Mouse (Mus musculus) heart, embryonic 12.5 days (tissue): ENCODE results near the gene Olfr263. TPM values are rescaled to one million over a fixed set of nuclear protein-coding genes. Genes with fewer than 3 reads are reported as not detected.
"Not testable (repeated sequence)": the region's sequence is repeated elsewhere in the genome, so short reads cannot be mapped to it uniquely, and the experiment has no call there.

Experiments
- ATAC-seq: fragments of 200-750 bp; cut with Nextera tagmentation; 2 replicates; pipeline ENCODE4 v1.8.0; 2017; ENCODE audit warnings: moderate TSS enrichment, moderate library complexity; ENCODE audit not compliant: insufficient number of reproducible peaks, low FRiP score
- H3K27ac ChIP-seq: fragments of 300-500 bp; sonication (generic); 2 replicates; pipeline ENCODE4 v1.5.1; 2016; ENCODE audit warnings: mild to moderate bottlenecking, moderate library complexity; ENCODE audit not compliant: poor library complexity, severe bottlenecking
- H3K27me3 ChIP-seq: fragments of 300-500 bp; sonication (generic); replicated peaks from 2 replicates; pipeline ENCODE4 v1.6.1; 2016; ENCODE audit warnings: mild to moderate bottlenecking, moderate library complexity
- H3K36me3 ChIP-seq: fragments of 300-500 bp; sonication (generic); 2 replicates; pipeline ENCODE4 v1.6.1; 2016; ENCODE audit warnings: mild to moderate bottlenecking, moderate library complexity
- H3K4me1 ChIP-seq: fragments of 300-500 bp; sonication (generic); replicated peaks from 2 replicates; pipeline ENCODE4 v1.6.1; 2016; ENCODE audit warnings: mild to moderate bottlenecking
- H3K4me2 ChIP-seq: fragments of 300-500 bp; sonication (generic); 2 replicates; pipeline ENCODE4 v1.6.1; 2016; ENCODE audit warnings: mild to moderate bottlenecking, moderate library complexity
- H3K4me3 ChIP-seq: fragments of 300-500 bp; sonication (generic); 2 replicates; pipeline ENCODE4 v1.5.1; 2016; ENCODE audit warnings: mild to moderate bottlenecking
- H3K9ac ChIP-seq: fragments of 300-500 bp; sonication (generic); 2 replicates; pipeline ENCODE4 v1.6.1; 2016; ENCODE audit warnings: mild to moderate bottlenecking, moderate library complexity
- H3K9me3 ChIP-seq: fragments of 300-500 bp; sonication (generic); replicated peaks from 2 replicates; pipeline ENCODE4 v1.6.1; 2016; ENCODE audit warnings: mild to moderate bottlenecking, moderate library complexity
- WGBS: fragments of 180-500 bp; shearing (Covaris S2); methylation state at CpG from one replicate; pipeline ENCODE4 v1.1.7; 2016; 5-methylcytosine and 5-hydroxymethylcytosine counted together
- polyA plus RNA-seq: library from polyadenylated mRNA; unstranded; fragments of >200 nt; fragmentation: Nextera tagmentation; extraction: Ambion mirVana; gene quantifications from 2 replicates; pipeline ENCODE4 v1.2.1, GENCODE M21; 2016

Olfr263 gene
- polyA plus RNA-seq, result not detected in 2 replicates

DNA sequence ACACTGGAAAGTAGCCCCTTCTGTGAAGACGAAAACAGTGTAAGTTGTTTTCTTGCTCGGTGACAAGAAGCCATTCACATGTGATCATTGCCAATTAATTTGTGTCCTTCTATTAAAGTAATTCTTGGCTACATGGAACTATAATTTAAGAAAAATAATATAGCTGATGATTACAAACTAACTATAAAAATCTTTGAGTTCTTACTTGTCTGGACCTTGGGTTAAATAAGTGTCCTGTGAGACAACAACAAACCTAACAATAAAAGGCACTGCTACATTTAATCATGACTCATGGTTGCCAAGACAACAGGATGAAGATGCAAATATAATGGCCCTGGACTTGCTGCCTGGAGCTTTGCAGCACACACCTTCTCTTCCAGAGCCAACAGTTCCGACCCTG, at the start of gene Olfr263:
Gene Olfr263, plus strand, starts transcription at position 301 of the 400 bp plus-strand sequence.
- not testable (repeated sequence) for H3K27ac ChIP-seq, H3K36me3 ChIP-seq, H3K4me2 ChIP-seq, H3K4me3 ChIP-seq, H3K27me3 ChIP-seq, H3K4me1 ChIP-seq, ATAC-seq, H3K9ac ChIP-seq, H3K9me3 ChIP-seq
- WGBS, result 76% methylated on average over 3 of the region's 3 CpGs

DNA sequence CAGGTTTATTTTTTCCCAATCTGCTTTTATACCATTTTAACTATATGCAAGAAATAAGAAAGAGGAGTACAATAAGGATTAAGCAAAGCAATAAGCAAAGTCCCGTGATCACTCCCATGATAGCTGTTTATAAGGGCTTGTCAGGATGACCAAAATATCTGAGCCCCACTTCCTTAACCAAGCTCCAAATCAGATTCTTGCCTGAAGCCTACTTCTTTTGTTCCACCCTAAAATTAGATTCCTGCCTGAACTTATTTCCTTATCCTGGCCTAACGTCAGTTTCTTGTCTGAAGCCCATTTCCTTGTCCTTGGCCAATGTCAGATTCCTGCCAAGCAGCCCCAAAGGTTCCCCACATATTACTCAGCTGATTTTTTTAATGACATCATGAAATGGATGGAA, 46.8 kb upstream of the Olfr263 start:
- Histone ChIP-seq H3K4me3 (no peak overlapping the region), H3K27me3 (no peaks in the 10 kb centered on the region), H3K9ac (no peak overlapping the region), H3K36me3 (no peaks in the 10 kb centered on the region), H3K4me1 (no peaks in the 10 kb centered on the region), H3K9me3 (peaks cover 5% of the 10 kb centered on the region; the same call in 1 of the 2 replicates), H3K4me2 (no peak overlapping the region), H3K27ac (no peak overlapping the region)
- no peak for ATAC-seq
- WGBS, result 51% methylated on average over 2 of the region's 2 CpGs

- H3K4me3 ChIP-seq, result no peak overlapping the region
- H3K4me2 ChIP-seq, result no peak overlapping the region
- H3K9me3 ChIP-seq, result no peaks in the 10 kb centered on the region
- no peak overlapping the region for H3K27ac ChIP-seq
- H3K36me3 ChIP-seq, result no peaks in the 10 kb centered on the region
- no peak for ATAC-seq
- H3K4me1 ChIP-seq, result no peaks in the 10 kb centered on the region
- no peak overlapping the region for H3K9ac ChIP-seq
- WGBS, result 74% methylated on average over 3 of the region's 3 CpGs
- no peaks in the 10 kb centered on the region for H3K27me3 ChIP-seq
Observed at GRCm38 (mm10) chr13:21109759-21110158, 19.7 kb upstream of the Olfr263 start.

GRCm38 (mm10) chr13:21110441-21110840, 19.0 kb upstream of the Olfr263 start:
- Histone ChIP-seq H3K4me3 (no peak overlapping the region), H3K9ac (no peak overlapping the region), H3K4me1 (no peaks in the 10 kb centered on the region), H3K27me3 (no peaks in the 10 kb centered on the region), H3K27ac (no peak overlapping the region), H3K4me2 (no peak overlapping the region), H3K36me3 (no peaks in the 10 kb centered on the region), H3K9me3 (no peaks in the 10 kb centered on the region)
- WGBS, result 91% methylated on average over 6 of the region's 6 CpGs
- no peak for ATAC-seq

GRCm38 (mm10) chr13:21111183-21111582, 18.3 kb upstream of the Olfr263 start, which contains the start of gene Olfr1369-ps1:
Gene Olfr1369-ps1 (plus strand): TSS chr13:21111483.
- WGBS, result 76% methylated on average over 3 of the region's 3 CpGs
- not testable (repeated sequence) for H3K4me3 ChIP-seq, ATAC-seq, H3K4me2 ChIP-seq, H3K9ac ChIP-seq, H3K36me3 ChIP-seq, H3K4me1 ChIP-seq, H3K27ac ChIP-seq, H3K27me3 ChIP-seq, H3K9me3 ChIP-seq

- H3K4me2 ChIP-seq, result no peak overlapping the region
- no peaks in the 10 kb centered on the region for H3K27me3 ChIP-seq
- no peak overlapping the region for H3K27ac ChIP-seq
- 50% methylated on average over 4 of the region's 4 CpGs for WGBS
- ATAC-seq, result no peak
- H3K4me3 ChIP-seq, result no peak overlapping the region
- H3K9ac ChIP-seq, result no peak overlapping the region
- H3K9me3 ChIP-seq, result no peaks in the 10 kb centered on the region
- no peaks in the 10 kb centered on the region for H3K4me1 ChIP-seq
- H3K36me3 ChIP-seq, result no peaks in the 10 kb centered on the region
Observed at GRCm38 (mm10) chr13:21114121-21114520, 15.3 kb upstream of the Olfr263 start.

DNA sequence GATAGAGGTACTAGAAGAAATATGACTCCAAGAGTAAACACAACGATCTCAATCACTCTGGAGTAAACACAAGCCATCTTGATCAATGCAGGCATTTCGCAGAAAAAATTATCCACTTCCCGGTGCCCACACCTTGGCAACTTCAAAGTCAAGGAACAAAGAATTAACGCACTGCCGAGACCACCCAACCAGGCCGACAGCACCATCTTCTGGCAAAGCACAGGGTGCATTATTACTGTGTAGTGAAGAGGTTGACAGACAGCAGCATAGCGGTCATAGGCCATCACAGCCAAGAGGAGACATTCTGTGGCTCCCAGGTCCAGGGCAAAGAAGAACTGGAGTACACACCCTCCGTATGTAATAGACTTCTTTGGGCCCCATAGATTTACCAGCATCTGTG, 13.0 kb downstream of the Olfr263 start:
- no peaks in the 10 kb centered on the region for H3K4me1 ChIP-seq
- no peak overlapping the region for H3K27ac ChIP-seq
- no peaks in the 10 kb centered on the region for H3K36me3 ChIP-seq
- no peak overlapping the region for H3K9ac ChIP-seq
- peaks cover 8% of the 10 kb centered on the region; the same call in 1 of the 2 replicates for H3K27me3 ChIP-seq
- WGBS, result 30% methylated on average over 8 of the region's 8 CpGs
- ATAC-seq, result no peak
- no peak overlapping the region for H3K4me2 ChIP-seq
- no peak overlapping the region for H3K4me3 ChIP-seq
- H3K9me3 ChIP-seq, result no peaks in the 10 kb centered on the region

GRCm38 (mm10) chr13:21145767-21146166, 16.3 kb downstream of the Olfr263 start, which contains the start of gene Olfr1368:
Gene Olfr1368 (minus strand): TSS chr13:21145867.
- H3K36me3 ChIP-seq, result no peaks in the 10 kb centered on the region
- WGBS, result 61% methylated on average over 4 of the region's 4 CpGs
- no peak for ATAC-seq

GRCm38 (mm10) chr13:21155888-21156287, 26.4 kb downstream of the Olfr263 start:
- Histone ChIP-seq H3K4me3 (no peak overlapping the region), H3K9me3 (no peaks in the 10 kb centered on the region), H3K4me1 (peaks cover 7% of the 10 kb centered on the region; the same call in 1 of the 2 replicates), H3K36me3 (no peaks in the 10 kb centered on the region), H3K27ac (no peak overlapping the region), H3K9ac (no peak overlapping the region), H3K27me3 (0 out of 2 replicates have a peak, but pooled peaks cover 3% of the 10 kb centered on the region), H3K4me2 (no peak overlapping the region)
- ATAC-seq, result no peak
- 71% methylated on average over 5 of the region's 5 CpGs for WGBS

More at GRCm38 (mm10) chr13:21145767-21146166, 16.3 kb downstream of the Olfr263 start, which contains the start of gene Olfr1368:
- H3K9me3 ChIP-seq, result no peaks in the 10 kb centered on the region
- no peak within 1 kb of the TSS for H3K9ac ChIP-seq
- H3K27me3 ChIP-seq, result peaks cover 3% of the 10 kb centered on the region; the same call in 1 of the 2 replicates
- no peak within 1 kb of the TSS for H3K4me2 ChIP-seq
- no peaks in the 10 kb centered on the region for H3K4me1 ChIP-seq
- no peak within 1 kb of the TSS for H3K27ac ChIP-seq
- H3K4me3 ChIP-seq, result no peak within 1 kb of the TSS

- peak overlapping the region; percentile 91 for H3K4me2 ChIP-seq
- no peak for ATAC-seq
- no peaks in the 10 kb centered on the region for H3K36me3 ChIP-seq
- WGBS, result 10% methylated on average over 9 of the region's 9 CpGs
- H3K4me1 ChIP-seq, result peaks cover 9% of the 10 kb centered on the region; the same call in 1 of the 2 replicates
- no peaks in the 10 kb centered on the region for H3K9me3 ChIP-seq
- H3K27me3 ChIP-seq, result 0 out of 2 replicates have a peak, but pooled peaks cover 3% of the 10 kb centered on the region
- H3K9ac ChIP-seq, result no peak overlapping the region
- H3K27ac ChIP-seq, result no peak overlapping the region
- H3K4me3 ChIP-seq, result no peak overlapping the region; the same call in 1 of the 2 replicates
Observed at GRCm38 (mm10) chr13:21158071-21158470, 28.6 kb downstream of the Olfr263 start.

GRCm38 (mm10) chr13:21158785-21159474, 29.5 kb downstream of the Olfr263 start:
- Histone ChIP-seq H3K36me3 (no peaks in the 10 kb centered on the region), H3K27me3 (0 out of 2 replicates have a peak, but pooled peaks cover 3% of the 10 kb centered on the region), H3K27ac (peak overlapping the region; percentile 47; the same call in 1 of the 2 replicates), H3K4me3 (peak overlapping the region; percentile 69), H3K4me1 (peaks cover 9% of the 10 kb centered on the region; the same call in 1 of the 2 replicates), H3K4me2 (peak overlapping the region; percentile 91), H3K9me3 (no peaks in the 10 kb centered on the region), H3K9ac (peak overlapping the region; percentile 67)
- WGBS, result under 1% methylated on average over 19 of the region's 19 CpGs
- no peak for ATAC-seq
